Mouse (Mus musculus) small intestine, adult 2 months (tissue): ENCODE measurements around the gene Akap13.

ENCODE experiments used
- CTCF ChIP-seq: fragments of 200-500 bp; IDR thresholded peaks from 2 replicates; pipeline ENCODE4 v1.5.1; 2012; ENCODE audit warnings: low read depth, mild to moderate bottlenecking, control low read depth, inconsistent platforms, low read length, moderate library complexity, mixed read lengths; ENCODE audit not compliant: insufficient replicate concordance, insufficient read length; ENCODE audit errors: extremely low read depth
- POLR2A ChIP-seq: fragments of 200-500 bp; IDR thresholded peaks from 2 replicates; pipeline ENCODE4 v1.6.1; 2012; ENCODE audit warnings: low read depth, mild to moderate bottlenecking, control low read depth, inconsistent platforms, low read length, moderate library complexity

DNA sequence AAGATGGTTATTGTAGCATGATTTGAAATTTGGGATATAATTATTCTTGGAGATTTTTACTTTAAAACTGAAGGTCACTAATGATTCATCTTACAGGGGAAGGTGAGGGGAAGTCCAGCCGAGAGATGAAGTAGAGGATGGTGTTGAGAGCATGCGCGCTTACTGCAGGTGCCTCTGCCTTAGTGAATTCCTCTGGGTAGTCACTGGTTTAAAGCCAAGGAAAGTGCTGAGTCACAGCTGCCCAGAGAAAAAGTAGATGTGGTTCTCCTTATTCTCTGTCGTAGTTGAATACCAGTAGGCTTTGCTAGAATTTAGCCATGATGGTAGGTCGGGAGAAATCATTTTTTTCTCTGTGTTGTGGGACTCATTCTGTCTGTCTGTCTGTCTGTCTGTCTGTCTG is 132.4 kb downstream of the Akap13 start:
- TF ChIP-seq CTCF (no peak), POLR2A (no peak)
